Mouse (Mus musculus) hindbrain, postnatal 0 days (tissue): Measurements from ENCODE around the gene Pdcd11. TPM values are rescaled to one million over a fixed set of nuclear protein-coding genes. Genes with fewer than 3 reads are reported as not detected.
"Not testable (repeated sequence)": the region's sequence is repeated elsewhere in the genome, so short reads cannot be mapped to it uniquely, and the experiment has no call there.

ENCODE experiments used
- ATAC-seq: fragments of 200-750 bp; cut with Nextera tagmentation; 2 replicates; pipeline ENCODE4 v1.8.0; 2017; ENCODE audit warnings: mild to moderate bottlenecking, moderate TSS enrichment, moderate library complexity
- DNase-seq: peaks from one replicate; pipeline ENCODE4 v3.0.0-alpha.2; 2015; ENCODE audit warnings: low spot score
- H3K27ac ChIP-seq: fragments of 300-500 bp; sonication (generic); 2 replicates; pipeline ENCODE4 v1.5.1; 2014; ENCODE audit warnings: mild to moderate bottlenecking
- H3K27me3 ChIP-seq: fragments of 300-500 bp; sonication (generic); 2 replicates; pipeline ENCODE4 v1.6.1; 2014; ENCODE audit warnings: low read length, mixed read lengths; ENCODE audit not compliant: insufficient read depth
- H3K36me3 ChIP-seq: fragments of 300-500 bp; sonication (generic); 2 replicates; pipeline ENCODE4 v1.6.1; 2014; ENCODE audit warnings: low read length, mixed read lengths; ENCODE audit not compliant: insufficient read depth
- H3K4me1 ChIP-seq: fragments of 300-500 bp; sonication (generic); 2 replicates; pipeline ENCODE4 v1.6.1; 2014; ENCODE audit warnings: antibody characterized with exemption, low read length, mixed read lengths; ENCODE audit not compliant: insufficient read depth
- H3K4me2 ChIP-seq: fragments of 300-500 bp; sonication (generic); 2 replicates; pipeline ENCODE4 v1.6.1; 2014; ENCODE audit warnings: low read depth, mild to moderate bottlenecking, low read length, moderate library complexity, mixed read lengths
- H3K4me3 ChIP-seq: fragments of 300-500 bp; sonication (generic); 2 replicates; pipeline ENCODE4 v1.5.1; 2014; ENCODE audit warnings: low read length
- H3K9ac ChIP-seq: fragments of 300-500 bp; sonication (generic); replicated peaks from 2 replicates; pipeline ENCODE4 v1.6.1; 2014; ENCODE audit warnings: mild to moderate bottlenecking, low read length, moderate library complexity, mixed read lengths
- H3K9me3 ChIP-seq: fragments of 300-500 bp; sonication (generic); 2 replicates; pipeline ENCODE4 v1.6.1; 2016; ENCODE audit warnings: low read length, mixed read lengths
- CTCF ChIP-seq: IDR thresholded peaks from 2 replicates; pipeline ENCODE4 v1.5.1; 2016; ENCODE audit warnings: antibody characterized with exemption, control low read depth, low read depth
- WGBS: fragments of 180-500 bp; shearing (Covaris S2); extraction: QIAGEN DNeasy Blood & Tissue Kit; methylation state at CpG from one replicate; pipeline ENCODE4 v1.1.7; 2014; 5-methylcytosine and 5-hydroxymethylcytosine counted together
- polyA plus RNA-seq: library from polyadenylated mRNA; unstranded; fragments of >200 nt; fragmentation: Nextera tagmentation; extraction: Ambion mirVana; gene quantifications from 2 replicates; pipeline ENCODE4 v1.2.1, GENCODE M21; 2015
- total RNA-seq: library from RNA; depleted of rRNA; stranded (reverse); fragments of >200 nt; gene quantifications from 2 replicates; pipeline ENCODE4 v1.2.3, GENCODE M21; 2014

Gene Pdcd11
- total and polyA plus RNA-seq, 2 experiments from 2014 or later: 4.3 to 10.4 TPM

DNA sequence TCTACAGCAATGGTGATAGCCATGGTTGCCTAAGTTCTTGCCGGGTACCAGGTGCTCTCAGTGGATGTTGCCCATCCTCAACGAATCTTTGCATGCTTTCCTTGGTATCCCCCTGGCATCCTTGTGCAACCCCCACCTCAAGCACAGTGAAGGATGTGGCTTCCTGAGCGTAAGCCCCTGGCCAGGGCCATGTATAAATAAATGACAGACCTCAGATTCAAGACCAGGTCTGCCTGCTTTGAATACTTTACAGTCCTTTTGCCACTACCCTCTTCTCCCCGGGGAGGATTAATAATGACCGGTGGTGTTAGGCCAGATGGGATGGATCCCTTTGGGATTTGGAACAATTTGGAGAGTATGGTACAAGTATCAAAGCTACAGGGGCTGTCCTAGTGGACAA, 45.6 kb downstream of the Pdcd11 start:
- Histone ChIP-seq H3K4me3 (no peak overlapping the region), H3K9me3 (no peaks in the 10 kb centered on the region), H3K4me1 (peaks cover 9% of the 10 kb centered on the region), H3K27ac (no peak overlapping the region), H3K4me2 (no peak overlapping the region), H3K27me3 (no peaks in the 10 kb centered on the region), H3K36me3 (peaks cover 9% of the 10 kb centered on the region; the same call in 1 of the 2 replicates), H3K9ac (no peak overlapping the region)
- ATAC-seq (no peak), DNase-seq (no peak)
- TF ChIP-seq CTCF: no peak
- WGBS: 87% methylated on average over 5 of the region's 5 CpGs

DNA sequence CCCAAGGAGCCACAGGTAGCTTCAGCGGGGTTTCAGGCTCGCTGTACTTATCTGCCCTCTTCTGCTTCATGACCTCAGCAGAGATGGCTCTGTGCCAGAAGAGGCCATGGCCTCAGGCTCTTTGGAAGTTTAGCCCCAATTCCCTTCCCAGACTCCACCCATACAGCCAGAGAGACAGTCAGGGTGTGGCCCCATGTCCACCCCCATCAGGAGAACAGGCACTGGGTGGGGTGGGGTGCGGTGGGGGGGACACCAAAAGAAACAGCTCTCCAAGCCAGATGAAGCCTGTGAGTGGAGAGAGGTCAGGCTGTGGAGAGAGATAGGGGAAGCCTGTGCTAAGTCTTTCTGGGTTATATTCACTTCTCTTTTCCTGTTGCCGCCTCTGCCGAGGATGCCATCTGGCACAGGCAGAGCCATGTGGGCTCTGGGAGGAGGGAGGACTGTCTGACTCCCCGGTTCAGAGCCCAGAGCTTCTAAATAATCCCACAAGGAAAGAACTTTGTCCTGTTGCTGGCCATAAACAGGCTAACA, 46.5 kb downstream of the Pdcd11 start:
- Histone ChIP-seq H3K4me2 (peak overlapping the region; percentile 60), H3K27ac (0 out of 2 replicates have a peak overlapping the region, but pooled peaks have one; percentile 29), H3K27me3 (no peaks in the 10 kb centered on the region), H3K9ac (peak overlapping the region; percentile 46; the same call in 1 of the 2 replicates), H3K4me1 (peaks cover 9% of the 10 kb centered on the region), H3K9me3 (no peaks in the 10 kb centered on the region), H3K4me3 (peak overlapping the region; percentile 31; the same call in 1 of the 2 replicates), H3K36me3 (peaks cover 3% of the 10 kb centered on the region; the same call in 1 of the 2 replicates)
- 35% methylated on average over 6 of the region's 6 CpGs for WGBS
- ATAC-seq (peak; percentile 17), DNase-seq (peak; percentile 40)
- no peak for TF ChIP-seq CTCF

DNA sequence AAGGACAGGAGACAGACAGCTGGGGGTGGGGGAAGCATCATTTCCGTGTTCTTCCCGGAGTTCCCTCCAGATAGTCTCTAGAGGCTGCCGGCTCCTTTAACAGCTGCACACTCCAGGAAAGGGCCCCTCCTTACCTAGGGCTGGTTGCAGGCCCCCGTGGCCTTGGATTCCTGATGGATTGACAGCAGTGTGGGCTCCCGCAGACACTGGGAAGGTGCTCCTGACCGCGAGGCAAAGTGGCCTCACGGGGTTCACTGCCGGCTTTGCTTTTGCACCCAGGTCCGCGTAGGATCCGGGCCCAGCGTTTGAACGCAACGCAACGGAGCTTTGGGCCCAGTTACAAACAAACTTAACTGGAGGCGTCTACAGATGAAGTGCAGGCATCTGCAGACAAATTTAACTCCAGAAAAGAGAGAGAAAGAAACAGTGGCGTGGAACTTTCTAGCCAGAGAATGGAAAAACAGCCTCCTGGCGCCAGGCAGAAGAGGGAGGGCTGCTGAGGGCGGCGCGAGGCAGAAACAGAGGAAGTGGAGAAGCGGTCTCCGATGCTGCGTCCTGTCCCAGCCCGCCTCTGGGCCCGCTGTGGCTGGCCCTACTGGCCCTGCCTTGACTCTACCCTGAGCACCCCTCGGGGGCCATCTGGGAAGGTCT, 47.3 kb downstream of the Pdcd11 start, which contains the start of gene Calhm2:
TSS of gene Calhm2 (minus strand) at position 524 of the 651 bp plus-strand sequence.
- DNase-seq (peak; percentile 46), ATAC-seq (peak; percentile 58)
- Histone ChIP-seq H3K4me1 (peaks cover 9% of the 10 kb centered on the region), H3K9ac (peak within 1 kb of the TSS; percentile 46; the same call in 1 of the 2 replicates), H3K27me3 (no peaks in the 10 kb centered on the region), H3K4me2 (peak within 1 kb of the TSS; percentile 60), H3K27ac (peak within 1 kb of the TSS; percentile 29; the same call in 1 of the 2 replicates), H3K4me3 (peak within 1 kb of the TSS; percentile 31), H3K36me3 (no peaks in the 10 kb centered on the region), H3K9me3 (no peaks in the 10 kb centered on the region)
- WGBS: 10% methylated on average over 28 of the region's 28 CpGs
- no peak for TF ChIP-seq CTCF

DNA sequence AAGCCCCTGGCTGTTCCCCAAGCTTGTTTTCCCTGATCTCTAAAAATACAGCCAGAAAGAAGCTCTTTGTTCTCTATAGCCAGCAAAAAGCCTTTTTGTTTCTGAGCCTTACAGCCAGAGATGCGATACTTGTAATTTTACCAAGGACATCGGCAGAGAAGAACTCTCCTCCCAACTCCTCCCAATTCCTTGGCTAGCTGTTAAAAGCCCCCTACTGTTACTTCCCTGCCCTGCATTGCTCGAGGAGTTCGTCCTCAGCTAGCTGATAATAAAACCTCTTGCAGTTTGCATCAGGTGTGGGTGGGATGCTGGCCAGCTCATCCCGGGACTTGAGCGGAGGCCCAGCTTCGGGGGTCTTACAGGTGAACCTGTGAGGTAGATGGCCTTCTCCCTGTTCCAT, 49.0 kb downstream of the Pdcd11 start:
- not testable (repeated sequence) for H3K4me3 ChIP-seq, H3K27ac ChIP-seq, H3K9me3 ChIP-seq, H3K36me3 ChIP-seq, H3K9ac ChIP-seq, ATAC-seq, H3K27me3 ChIP-seq, H3K4me2 ChIP-seq, H3K4me1 ChIP-seq
- peak; percentile 30 for DNase-seq
- WGBS: 37% methylated on average over 7 of the region's 7 CpGs
- peak; percentile 21; the same call in 1 of the 2 replicates for TF ChIP-seq CTCF

DNA sequence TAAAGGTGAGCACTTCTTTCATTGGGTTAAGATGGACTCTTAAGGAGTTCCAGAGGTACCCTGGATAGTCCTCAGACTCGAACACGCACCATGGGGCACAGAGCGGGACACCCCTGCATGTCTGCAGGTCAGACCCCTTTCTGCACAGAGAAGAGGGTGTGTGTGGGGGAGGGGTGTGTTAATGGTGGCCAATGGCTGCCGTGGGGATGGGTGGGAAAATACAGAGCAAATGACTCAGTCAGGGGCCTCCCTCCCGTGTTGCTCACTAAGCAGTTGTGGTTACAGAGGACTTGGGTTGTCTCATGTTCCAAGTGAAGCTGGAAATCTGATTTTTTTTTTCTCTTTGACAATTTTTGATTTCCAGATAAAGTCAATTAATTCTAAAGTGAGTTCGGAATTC, 51.9 kb downstream of the Pdcd11 start:
- Histone ChIP-seq H3K27me3 (no peaks in the 10 kb centered on the region), H3K4me1 (peaks cover 4% of the 10 kb centered on the region; the same call in 1 of the 2 replicates), H3K4me3 (no peak overlapping the region), H3K4me2 (no peak overlapping the region), H3K36me3 (no peaks in the 10 kb centered on the region), H3K27ac (no peak overlapping the region), H3K9ac (no peak overlapping the region), H3K9me3 (no peaks in the 10 kb centered on the region)
- no peak for TF ChIP-seq CTCF
- ATAC-seq: no peak
- WGBS: 79% methylated on average over 6 of the region's 6 CpGs
- no peak for DNase-seq

DNA sequence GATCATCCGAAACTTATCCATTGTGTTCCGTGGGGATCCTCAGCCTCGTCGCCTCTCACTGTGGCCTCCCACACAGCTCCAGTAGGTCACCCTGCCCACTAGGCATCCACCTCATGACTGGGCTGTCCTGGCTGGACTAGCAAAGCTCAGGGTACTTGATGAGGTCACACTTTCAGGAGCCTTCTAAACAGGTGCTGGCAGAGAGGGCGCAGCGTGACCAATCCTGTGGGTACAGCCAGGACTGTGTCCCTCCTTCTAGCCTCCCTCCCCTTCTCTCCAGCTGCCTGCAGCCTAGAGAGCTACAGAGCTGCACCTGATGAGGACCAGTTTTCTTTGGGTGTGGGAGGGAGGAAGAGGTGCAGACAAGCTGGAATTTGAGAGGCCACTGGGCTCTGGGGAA, 53.6 kb downstream of the Pdcd11 start, which contains the start of gene Calhm1:
TSS of gene Calhm1 (minus strand) at position 101 of the 400 bp plus-strand sequence.
- Histone ChIP-seq H3K27ac (no peak within 1 kb of the TSS), H3K4me1 (no peaks in the 10 kb centered on the region), H3K9me3 (no peaks in the 10 kb centered on the region), H3K36me3 (no peaks in the 10 kb centered on the region), H3K9ac (no peak within 1 kb of the TSS), H3K4me2 (no peak within 1 kb of the TSS), H3K27me3 (no peaks in the 10 kb centered on the region), H3K4me3 (no peak within 1 kb of the TSS)
- ATAC-seq (no peak), DNase-seq (no peak)
- 93% methylated on average over 6 of the region's 6 CpGs for WGBS
- no peak for TF ChIP-seq CTCF
